In genomic region chr5:34502411-34502810, GRCm38 (mm10) we compare ENCODE assay signal across 21 mouse cellular contexts.
"Had no signal": no experiment of that assay in that cellular context is flagged by ENCODE, and none has a peak within 500 bp of the region (broad histone marks: within the 10 kb centered on the region; RNA-seq: fewer than 3 reads in every experiment).

No protein-coding gene starts in this region.

- H3K36me3 ChIP-seq: limb, embryonic 12.5 days; midbrain, embryonic 10.5 days; midbrain, embryonic 13.5 days; neural tube, embryonic 13.5 days had no signal

- H3K4me3 ChIP-seq: left cerebral cortex, adult 2 months; limb, embryonic 12.5 days; liver, embryonic 12.5 days; megakaryocyte, embryonic 14.5 days; midbrain, embryonic 10.5 days; midbrain, embryonic 13.5 days; myocyte; neural tube, embryonic 13.5 days; stomach, embryonic 15.5 days had no signal

- H3K27ac ChIP-seq: kidney, postnatal 0 days; left cerebral cortex, adult 2 months; limb, embryonic 12.5 days; liver, embryonic 12.5 days; midbrain, embryonic 10.5 days; midbrain, embryonic 13.5 days; neural tube, embryonic 13.5 days; stomach, embryonic 15.5 days had no signal

- DNase-seq: kidney, adult 2 months; kidney, postnatal 25 days; liver; lung, embryonic 14.5 days; retina, postnatal 1 day; right cerebral cortex, postnatal 25 days; spleen, adult 18-20 months; thymus, postnatal 25 days had no signal

- ATAC-seq: intestine, embryonic 16.5 days; liver, embryonic 12.5 days; lung, postnatal 0 days; midbrain, embryonic 13.5 days; midbrain, embryonic 16.5 days had no signal
